Mouse (Mus musculus) E14TG2a.4 (cell line): Measurements from ENCODE around the gene Kat6b.

Experiments
- H3K27me3 ChIP-seq: 2 replicates; pipeline ENCODE4 v1.6.1; 2014; ENCODE audit warnings: low read length, control low read depth; ENCODE audit not compliant: insufficient read depth
- H3K36me3 ChIP-seq: 2 replicates; pipeline ENCODE4 v1.6.1; 2014; ENCODE audit warnings: low read length, control low read depth; ENCODE audit not compliant: insufficient read depth
- H3K4me1 ChIP-seq: replicated peaks from 2 replicates; pipeline ENCODE4 v1.6.1; 2014; ENCODE audit warnings: low read depth, low read length, control low read depth
- H3K4me3 ChIP-seq: replicated peaks from 2 replicates; pipeline ENCODE4 v1.5.1; 2014; ENCODE audit warnings: mild to moderate bottlenecking, low read length
- H3K9me3 ChIP-seq: 2 replicates; pipeline ENCODE4 v1.6.1; 2014; ENCODE audit warnings: low read length, control low read depth
- CTCF ChIP-seq: conservative IDR thresholded peaks from 2 replicates; pipeline ENCODE4 v1.5.1; 2014; ENCODE audit warnings: low read length
- NANOG ChIP-seq: IDR thresholded peaks from 2 replicates; pipeline ENCODE4 v1.6.1; 2014; ENCODE audit warnings: borderline replicate concordance, low read length, mixed read lengths
- POU5F1 ChIP-seq: IDR thresholded peaks from 2 replicates; pipeline ENCODE4 v1.6.1; 2014; ENCODE audit warnings: low read length, borderline replicate concordance

Gene Kat6b

GRCm38 (mm10) chr14:21551655-21552054, 70.4 kb downstream of the Kat6b start:
- peaks cover 99% of the 10 kb centered on the region for H3K4me1 ChIP-seq
- TF ChIP-seq POU5F1: no peak
- TF ChIP-seq CTCF: no peak
- TF ChIP-seq NANOG: no peak
- H3K36me3 ChIP-seq: peaks cover 80% of the 10 kb centered on the region
- H3K4me3 ChIP-seq: no peak overlapping the region
- H3K9me3 ChIP-seq: no peaks in the 10 kb centered on the region
- H3K27me3 ChIP-seq: no peaks in the 10 kb centered on the region

- Histone ChIP-seq H3K4me3 (no peak overlapping the region; the same call in 1 of the 2 replicates), H3K36me3 (peaks cover 77% of the 10 kb centered on the region), H3K9me3 (no peaks in the 10 kb centered on the region), H3K4me1 (peaks cover 98% of the 10 kb centered on the region), H3K27me3 (no peaks in the 10 kb centered on the region)
- TF ChIP-seq NANOG (no peak), CTCF (no peak), POU5F1 (no peak)
These were observed 71.7 kb downstream of the Kat6b start for GRCm38 (mm10) chr14:21552958-21553357.

- Histone ChIP-seq H3K4me3 (no peak overlapping the region), H3K36me3 (peaks cover 79% of the 10 kb centered on the region), H3K9me3 (no peaks in the 10 kb centered on the region), H3K4me1 (peaks cover 98% of the 10 kb centered on the region), H3K27me3 (no peaks in the 10 kb centered on the region)
- no peak for TF ChIP-seq POU5F1
- TF ChIP-seq CTCF: no peak
- no peak for TF ChIP-seq NANOG
These were observed 72.8 kb downstream of the Kat6b start for GRCm38 (mm10) chr14:21554046-21554445.

DNA sequence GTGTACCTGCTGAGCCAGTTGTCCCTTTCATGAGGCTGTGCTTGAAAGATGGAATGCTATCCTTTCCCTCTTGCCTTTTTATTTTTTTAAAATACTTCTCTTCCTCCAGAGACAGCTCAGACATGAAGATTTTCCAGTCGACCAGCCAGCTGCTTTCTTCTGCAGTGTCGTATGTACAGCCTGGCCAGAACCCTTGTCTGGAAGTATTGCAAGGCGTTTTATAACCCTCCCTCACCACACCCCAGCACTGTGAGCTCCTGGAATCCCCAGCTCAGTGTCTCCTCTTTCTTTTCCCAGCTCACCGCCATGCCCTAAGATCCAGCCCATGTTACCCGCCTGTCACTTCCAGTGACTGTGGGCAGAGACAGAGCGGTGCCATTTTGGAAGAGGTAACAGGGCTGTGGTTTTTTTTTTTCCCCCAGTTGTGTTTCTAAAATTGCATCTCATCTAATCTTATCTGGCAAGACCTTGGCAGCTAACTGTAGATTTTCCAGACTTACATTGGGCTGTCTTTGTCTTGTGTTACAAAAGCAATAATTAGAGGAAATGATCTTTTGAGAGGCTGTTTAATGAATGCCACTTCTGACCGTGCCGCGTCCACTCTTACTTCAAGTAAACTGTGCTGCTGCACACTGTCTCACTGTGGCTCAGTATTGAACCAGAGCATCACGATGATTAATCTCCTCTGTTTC, 77.4 kb downstream of the Kat6b start:
- Histone ChIP-seq H3K27me3 (no peaks in the 10 kb centered on the region), H3K9me3 (no peaks in the 10 kb centered on the region), H3K4me3 (no peak overlapping the region), H3K36me3 (peaks cover 87% of the 10 kb centered on the region), H3K4me1 (peaks cover 96% of the 10 kb centered on the region)
- TF ChIP-seq CTCF: no peak
- no peak for TF ChIP-seq NANOG
- no peak for TF ChIP-seq POU5F1

GRCm38 (mm10) chr14:21559447-21559846, 78.2 kb downstream of the Kat6b start:
- Histone ChIP-seq H3K9me3 (no peaks in the 10 kb centered on the region), H3K36me3 (peaks cover 78% of the 10 kb centered on the region), H3K4me1 (peaks cover 96% of the 10 kb centered on the region), H3K4me3 (no peak overlapping the region), H3K27me3 (no peaks in the 10 kb centered on the region)
- no peak for TF ChIP-seq CTCF
- no peak for TF ChIP-seq NANOG
- TF ChIP-seq POU5F1: no peak

DNA sequence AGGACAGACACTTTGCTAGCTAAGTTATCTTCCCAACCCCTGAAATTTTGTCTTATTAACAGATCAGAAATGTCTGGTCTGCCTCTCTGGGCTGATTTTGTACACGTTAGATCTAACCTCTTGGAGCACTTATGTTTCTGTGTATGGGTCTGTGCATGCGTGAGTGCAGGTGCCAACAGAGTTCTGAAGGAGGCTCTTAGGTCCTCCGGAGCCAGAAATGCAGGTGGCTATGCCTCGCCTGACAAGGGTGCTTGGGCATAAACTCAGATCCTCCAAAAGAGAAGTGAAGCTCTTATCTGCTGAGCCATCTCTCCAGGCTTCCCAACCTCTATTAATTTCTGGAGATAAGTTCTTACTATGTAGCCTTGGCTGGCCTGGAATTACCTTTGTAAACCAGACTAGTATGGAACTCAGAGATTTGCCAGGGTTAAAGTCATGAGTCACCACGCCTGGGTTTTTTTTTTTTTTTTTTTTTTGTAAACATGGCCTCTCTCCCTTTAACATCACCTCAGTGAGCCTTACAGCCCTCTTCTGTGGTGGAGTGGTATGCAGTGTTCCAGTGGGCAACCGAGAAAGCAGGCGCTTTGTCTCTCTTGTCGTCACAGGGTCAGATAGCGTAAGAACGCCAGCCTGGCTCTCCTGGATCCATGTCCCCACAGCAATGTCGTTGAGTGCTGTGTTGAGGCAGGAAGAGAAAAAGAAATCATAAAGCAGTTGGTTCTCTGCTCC, 79.4 kb downstream of the Kat6b start:
- Histone ChIP-seq H3K36me3 (peaks cover 71% of the 10 kb centered on the region), H3K9me3 (no peaks in the 10 kb centered on the region), H3K27me3 (no peaks in the 10 kb centered on the region), H3K4me1 (peaks cover 95% of the 10 kb centered on the region), H3K4me3 (no peak overlapping the region)
- TF ChIP-seq CTCF (no peak), POU5F1 (no peak), NANOG (no peak)

- Histone ChIP-seq H3K4me1 (peaks cover 95% of the 10 kb centered on the region), H3K9me3 (no peaks in the 10 kb centered on the region), H3K36me3 (peaks cover 71% of the 10 kb centered on the region), H3K27me3 (no peaks in the 10 kb centered on the region), H3K4me3 (no peak overlapping the region)
- TF ChIP-seq POU5F1: no peak
- no peak for TF ChIP-seq NANOG
- no peak for TF ChIP-seq CTCF
These were observed 80.3 kb downstream of the Kat6b start for GRCm38 (mm10) chr14:21561396-21562065.

DNA sequence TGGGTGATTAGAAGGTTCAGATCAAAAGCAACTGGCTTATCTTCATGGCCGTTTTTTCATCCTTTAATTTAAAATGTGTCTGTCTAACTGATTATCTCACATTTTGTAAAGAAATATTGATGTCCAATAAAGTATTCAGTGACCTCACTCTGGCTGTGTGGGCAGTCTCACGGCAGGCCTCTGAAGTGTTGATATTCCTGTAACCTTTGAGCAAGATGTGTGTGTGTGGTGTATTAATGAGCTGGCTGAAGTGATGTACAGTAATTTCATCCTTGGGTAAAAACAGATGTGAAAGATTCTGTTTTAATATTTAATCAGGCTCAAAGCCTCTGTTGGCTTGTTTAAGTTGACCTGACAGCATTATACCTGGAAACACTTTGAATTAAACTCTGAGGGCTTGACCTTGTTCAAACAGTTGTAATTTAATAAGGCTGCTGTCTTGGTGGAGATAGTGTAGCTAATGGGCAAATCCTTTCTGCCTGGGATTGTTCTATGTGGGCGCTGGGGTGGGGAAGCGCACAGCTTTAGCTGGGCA, 82.4 kb downstream of the Kat6b start:
- no peaks in the 10 kb centered on the region for H3K27me3 ChIP-seq
- H3K4me1 ChIP-seq: peaks cover 96% of the 10 kb centered on the region
- no peaks in the 10 kb centered on the region for H3K9me3 ChIP-seq
- no peak overlapping the region for H3K4me3 ChIP-seq
- TF ChIP-seq POU5F1 (no peak), NANOG (no peak), CTCF (no peak)
- peaks cover 73% of the 10 kb centered on the region for H3K36me3 ChIP-seq
